Mouse (Mus musculus): ENCODE results near the gene Chaf1a. TPM values are rescaled to one million over a fixed set of nuclear protein-coding genes. Genes with fewer than 3 reads are reported as not detected.

The Chaf1a gene
- polyA plus RNA-seq, 2 experiments: 18.4 to 25.1 TPM

- Histone ChIP-seq H3K27ac (replicated peaks; ENCODE audit: low read depth, low read length) (no peak overlapping the region), H3K4me2 (replicated peaks; ENCODE audit: low read depth, low read length, severe bottlenecking) (peak overlapping the region; percentile 70; the same call in 1 of the 2 replicates), H3K9ac (ENCODE audit: low read depth, low read length, severe bottlenecking) (peak overlapping the region; percentile 91; the same call in 1 of the 2 replicates), H3K36me3 (ENCODE audit: control insufficient read depth, insufficient read depth, low read length) (peaks cover 35% of the 10 kb centered on the region), H3K27me3 (ENCODE audit: control insufficient read depth, insufficient read depth, low read length) (no peaks in the 10 kb centered on the region), H3K4me3 (replicated peaks; ENCODE audit: low read length) (peak overlapping the region; percentile 80), H3K9me3 (ENCODE audit: control insufficient read depth, low read length) (no peaks in the 10 kb centered on the region), H3K4me1 (ENCODE audit: control insufficient read depth, insufficient read depth, low read length) (peaks cover 14% of the 10 kb centered on the region)
- no peak for ATAC-seq (ENCODE audit: low FRiP score, low read depth)
- DNase-seq (ENCODE audit: low spot score): no peak
- no peak for TF ChIP-seq POLR2A (IDR thresholded peaks at IDR 0.05; ENCODE audit: borderline replicate concordance, extremely low read depth, insufficient read depth, insufficient read length)
- WGBS: 77% methylated on average over 6 of the region's 6 CpGs
Measured at GRCm38 (mm10) chr17:56034726-56035100, 5.5 kb upstream of the Chaf1a start.

- no peak for TF ChIP-seq POLR2A (IDR thresholded peaks at IDR 0.05; ENCODE audit: borderline replicate concordance, extremely low read depth, insufficient read depth, insufficient read length)
- DNase-seq (ENCODE audit: low spot score) (no peak), ATAC-seq (ENCODE audit: low FRiP score, low read depth) (no peak)
- Histone ChIP-seq H3K27me3 (ENCODE audit: control insufficient read depth, insufficient read depth, low read length) (no peaks in the 10 kb centered on the region), H3K4me2 (replicated peaks; ENCODE audit: low read depth, low read length, severe bottlenecking) (peak overlapping the region; percentile 70), H3K4me1 (ENCODE audit: control insufficient read depth, insufficient read depth, low read length) (peaks cover 14% of the 10 kb centered on the region), H3K9me3 (ENCODE audit: control insufficient read depth, low read length) (no peaks in the 10 kb centered on the region), H3K4me3 (replicated peaks; ENCODE audit: low read length) (peak overlapping the region; percentile 80), H3K36me3 (ENCODE audit: control insufficient read depth, insufficient read depth, low read length) (peaks cover 35% of the 10 kb centered on the region), H3K27ac (replicated peaks; ENCODE audit: low read depth, low read length) (no peak overlapping the region), H3K9ac (ENCODE audit: low read depth, low read length, severe bottlenecking) (peak overlapping the region; percentile 91)
- WGBS: 79% methylated on average over 4 of the region's 4 CpGs
Measured at GRCm38 (mm10) chr17:56035216-56035615, 5.0 kb upstream of the Chaf1a start.

- peak within 1 kb of the TSS; percentile 80 for H3K4me3 ChIP-seq (replicated peaks; ENCODE audit: low read length)
- no peaks in the 10 kb centered on the region for H3K9me3 ChIP-seq (ENCODE audit: control insufficient read depth, low read length)
- H3K27ac ChIP-seq (replicated peaks; ENCODE audit: low read depth, low read length): peak within 1 kb of the TSS; percentile 84
- H3K4me2 ChIP-seq (replicated peaks; ENCODE audit: low read depth, low read length, severe bottlenecking): peak within 1 kb of the TSS; percentile 70
- H3K9ac ChIP-seq (ENCODE audit: low read depth, low read length, severe bottlenecking): peak within 1 kb of the TSS; percentile 91
- 0% methylated on average over 73 of the region's 74 CpGs for WGBS
- peak; percentile 79; the same call in 1 of the 2 replicates for TF ChIP-seq POLR2A (IDR thresholded peaks at IDR 0.05; ENCODE audit: borderline replicate concordance, extremely low read depth, insufficient read depth, insufficient read length)
- peak; percentile 97 for DNase-seq (ENCODE audit: low spot score)
- H3K4me1 ChIP-seq (ENCODE audit: control insufficient read depth, insufficient read depth, low read length): peaks cover 20% of the 10 kb centered on the region
- no peaks in the 10 kb centered on the region for H3K27me3 ChIP-seq (ENCODE audit: control insufficient read depth, insufficient read depth, low read length)
- peaks cover 24% of the 10 kb centered on the region for H3K36me3 ChIP-seq (ENCODE audit: control insufficient read depth, insufficient read depth, low read length)
- ATAC-seq (ENCODE audit: low FRiP score, low read depth): peak; percentile 90
Measured at GRCm38 (mm10) chr17:56036176-56036900, 3.9 kb upstream of the Chaf1a start, which contains the start of gene Sh3gl1. Sh3gl1 (minus strand) TSS chr17:56036635.

GRCm38 (mm10) chr17:56036901-56037287, 3.3 kb upstream of the Chaf1a start:
- peak overlapping the region; percentile 35; the same call in 1 of the 2 replicates for H3K9ac ChIP-seq (ENCODE audit: low read depth, low read length, severe bottlenecking)
- no peak overlapping the region; the same call in 1 of the 2 replicates for H3K27ac ChIP-seq (replicated peaks; ENCODE audit: low read depth, low read length)
- H3K9me3 ChIP-seq (ENCODE audit: control insufficient read depth, low read length): no peaks in the 10 kb centered on the region
- 38% methylated on average over 13 of the region's 13 CpGs for WGBS
- H3K4me1 ChIP-seq (ENCODE audit: control insufficient read depth, insufficient read depth, low read length): peaks cover 25% of the 10 kb centered on the region
- H3K36me3 ChIP-seq (ENCODE audit: control insufficient read depth, insufficient read depth, low read length): peaks cover 23% of the 10 kb centered on the region
- no peaks in the 10 kb centered on the region for H3K27me3 ChIP-seq (ENCODE audit: control insufficient read depth, insufficient read depth, low read length)
- H3K4me3 ChIP-seq (replicated peaks; ENCODE audit: low read length): peak overlapping the region; percentile 80
- H3K4me2 ChIP-seq (replicated peaks; ENCODE audit: low read depth, low read length, severe bottlenecking): peak overlapping the region; percentile 49
- ATAC-seq (ENCODE audit: low FRiP score, low read depth) (no peak), DNase-seq (ENCODE audit: low spot score) (no peak)
- no peak for TF ChIP-seq POLR2A (IDR thresholded peaks at IDR 0.05; ENCODE audit: borderline replicate concordance, extremely low read depth, insufficient read depth, insufficient read length)

GRCm38 (mm10) chr17:56038583-56039261, 1.5 kb upstream of the Chaf1a start:
- peaks cover 13% of the 10 kb centered on the region for H3K36me3 ChIP-seq (ENCODE audit: control insufficient read depth, insufficient read depth, low read length)
- WGBS: 82% methylated on average over 8 of the region's 8 CpGs
- no peak for ATAC-seq (ENCODE audit: low FRiP score, low read depth)
- no peak overlapping the region for H3K4me3 ChIP-seq (replicated peaks; ENCODE audit: low read length)
- H3K4me1 ChIP-seq (ENCODE audit: control insufficient read depth, insufficient read depth, low read length): peaks cover 20% of the 10 kb centered on the region
- H3K27ac ChIP-seq (replicated peaks; ENCODE audit: low read depth, low read length): no peak overlapping the region
- no peak for TF ChIP-seq POLR2A (IDR thresholded peaks at IDR 0.05; ENCODE audit: borderline replicate concordance, extremely low read depth, insufficient read depth, insufficient read length)
- H3K27me3 ChIP-seq (ENCODE audit: control insufficient read depth, insufficient read depth, low read length): no peaks in the 10 kb centered on the region
- no peak overlapping the region for H3K4me2 ChIP-seq (replicated peaks; ENCODE audit: low read depth, low read length, severe bottlenecking)
- no peak overlapping the region for H3K9ac ChIP-seq (ENCODE audit: low read depth, low read length, severe bottlenecking)
- H3K9me3 ChIP-seq (ENCODE audit: control insufficient read depth, low read length): no peaks in the 10 kb centered on the region
- no peak for DNase-seq (ENCODE audit: low spot score)
